Mouse (Mus musculus) adrenal gland, adult (tissue): ENCODE results near the gene Gigyf2.

Experiments used
- DNase-seq, 2 experiments: peaks; one replicate each; pipeline ENCODE4 v3.0.0; 2022 to 2023; ENCODE audit warnings: low spot score in 1 of 2; ENCODE audit not compliant: inconsistent age in 2 of 2

The Gigyf2 gene

DNA sequence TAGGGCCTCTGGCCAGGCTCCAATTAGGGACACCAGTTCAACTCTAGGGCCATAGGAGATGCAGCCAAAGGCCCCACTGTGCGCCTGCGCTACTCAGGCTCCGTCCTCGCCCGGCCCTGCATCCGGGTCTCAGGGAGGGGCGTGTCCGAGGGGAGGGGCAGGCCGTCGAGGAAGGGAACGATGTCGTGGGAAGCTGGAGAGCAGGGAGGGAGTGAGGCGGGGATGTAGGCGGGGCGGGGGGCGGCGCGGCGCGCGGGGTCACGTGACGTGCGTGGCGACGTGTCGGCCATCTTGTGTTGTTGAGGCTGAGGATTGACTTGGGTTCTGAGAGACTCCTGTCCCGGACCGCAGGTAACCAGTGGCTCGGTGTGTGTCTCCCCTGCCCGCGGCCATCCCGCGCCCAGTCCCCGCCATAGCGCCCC, at the start of gene Gigyf2:
Gigyf2 (plus strand) TSS at position 257 of the 422 bp plus-strand sequence.
- DNase-seq: peak; percentile 99 to 100

DNA sequence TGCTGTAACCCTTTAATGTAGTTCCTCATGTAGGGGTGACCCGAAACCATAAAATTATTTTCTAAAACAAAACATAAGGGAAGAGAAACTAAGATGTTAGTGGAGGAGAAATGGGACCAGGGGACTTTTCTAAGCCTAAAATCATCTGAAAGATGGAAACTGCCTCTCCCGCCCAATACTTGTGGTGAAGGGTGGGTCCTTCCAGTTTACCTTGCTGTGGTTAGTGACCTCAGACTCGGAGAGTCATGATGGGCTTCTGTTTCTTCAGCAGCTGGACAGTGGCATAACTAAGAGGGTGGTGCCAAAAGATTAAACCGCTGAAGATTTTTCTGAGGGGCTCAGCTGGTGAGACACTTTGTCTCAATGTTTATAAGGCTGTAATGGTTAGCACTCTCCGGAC, 46.5 kb upstream of the Gigyf2 start:
- no peak for DNase-seq

DNA sequence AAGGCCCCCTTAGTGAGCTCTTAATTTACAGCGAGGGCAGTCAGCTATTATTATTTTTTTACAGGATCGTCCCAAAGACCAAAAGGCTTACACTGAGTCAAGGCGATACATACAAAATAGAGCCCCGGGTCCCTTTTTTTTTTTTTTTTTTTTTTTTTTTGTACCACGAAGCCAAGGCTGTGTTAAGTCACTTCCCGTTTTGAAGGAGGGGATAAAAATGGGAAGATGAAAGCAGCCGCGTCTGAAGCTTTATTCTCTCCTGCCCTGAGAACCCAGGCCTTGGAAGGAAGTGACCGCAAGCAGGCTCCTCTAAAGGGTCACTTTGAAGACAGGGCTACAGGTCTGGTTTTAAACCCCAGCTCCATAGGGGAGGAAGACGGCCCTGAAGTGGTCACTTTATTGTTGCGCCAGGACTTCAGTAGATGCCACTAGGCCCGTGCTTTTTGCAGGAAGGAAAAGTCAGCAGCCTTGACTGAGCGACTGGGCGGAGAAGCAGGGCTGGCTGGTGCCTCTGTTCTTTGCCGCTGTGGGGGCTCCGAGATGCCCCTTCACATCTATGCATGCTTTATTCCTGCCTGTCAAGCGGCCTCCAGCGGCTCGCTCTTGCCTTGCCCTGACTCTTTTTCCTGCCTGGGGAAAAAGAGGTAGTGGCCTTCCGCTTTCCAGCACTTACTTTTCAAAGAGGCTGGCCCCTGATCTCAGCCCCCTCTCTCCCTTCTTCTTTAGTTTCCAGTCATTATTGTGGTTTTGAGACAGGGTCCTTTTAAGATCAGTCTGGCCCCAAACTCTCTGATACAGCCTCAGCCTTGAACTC, 45.0 kb upstream of the Gigyf2 start:
- DNase-seq: peak; percentile 55 to 85

DNA sequence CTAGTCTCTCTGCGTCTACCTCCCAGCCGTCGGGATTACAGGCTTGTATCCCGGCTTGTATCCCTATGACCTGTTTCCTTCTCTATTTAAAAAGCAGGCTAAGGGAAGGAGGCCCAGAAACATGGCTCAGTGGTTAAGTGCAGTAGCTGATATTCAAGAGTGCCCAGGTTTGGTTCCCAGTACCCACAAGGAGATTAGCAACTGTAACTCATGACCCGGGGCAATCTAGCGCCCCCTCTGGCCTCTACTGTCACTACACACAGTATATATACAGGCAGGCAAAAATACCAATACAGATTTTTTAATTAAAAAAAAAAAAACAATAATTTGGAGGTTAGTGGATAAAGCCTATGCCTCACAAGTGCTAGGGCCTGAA, 44.4 kb upstream of the Gigyf2 start:
- no peak for DNase-seq

DNA sequence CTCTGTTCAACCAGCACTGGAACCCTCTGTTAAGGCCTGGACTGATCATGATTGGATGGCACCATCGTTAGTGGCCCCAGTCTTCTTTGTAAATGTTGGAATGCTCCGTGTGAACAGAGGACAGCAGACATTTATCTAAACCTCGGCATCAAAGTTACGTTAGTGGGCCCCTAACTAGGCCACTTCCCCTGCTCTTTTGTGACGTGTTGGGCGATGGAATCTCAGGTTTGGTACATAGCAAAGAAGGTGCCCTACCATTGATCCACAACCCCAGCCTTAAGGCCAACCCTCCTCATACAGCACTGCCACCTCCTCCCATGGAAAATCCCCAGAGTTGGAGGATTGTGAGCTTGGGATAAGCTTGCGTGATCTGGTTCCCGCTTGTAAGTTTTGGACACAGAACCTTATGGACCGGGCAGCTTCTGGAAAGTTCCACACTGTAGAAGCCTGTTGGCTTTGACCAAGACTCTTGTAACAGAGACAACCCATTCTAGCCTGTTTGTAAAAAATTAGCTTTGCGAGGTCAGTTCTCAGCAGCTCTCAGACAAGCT, 43.3 kb upstream of the Gigyf2 start:
- peak in 1 of 2 experiments; percentile 70 for DNase-seq

DNA sequence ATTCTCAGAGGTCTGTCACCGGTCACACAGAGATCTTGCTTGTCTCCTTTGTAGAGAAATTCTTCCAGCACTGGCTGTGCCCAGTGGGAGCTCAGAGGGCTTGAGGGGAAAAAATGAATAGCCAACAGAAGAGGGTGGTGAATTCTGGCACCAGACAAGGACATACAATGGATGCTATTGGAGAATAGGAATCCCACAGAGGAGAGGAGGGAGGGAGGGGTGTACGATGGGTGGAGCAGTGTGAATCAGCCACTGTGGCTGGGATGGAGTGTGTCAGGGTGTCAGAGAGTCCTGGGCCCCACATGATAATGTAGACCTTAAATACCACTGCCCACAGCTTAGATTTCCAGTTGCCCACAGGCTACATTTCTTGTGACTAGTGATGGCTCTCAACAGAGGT, 39.7 kb upstream of the Gigyf2 start:
- peak in 1 of 2 experiments; percentile 60 for DNase-seq

DNA sequence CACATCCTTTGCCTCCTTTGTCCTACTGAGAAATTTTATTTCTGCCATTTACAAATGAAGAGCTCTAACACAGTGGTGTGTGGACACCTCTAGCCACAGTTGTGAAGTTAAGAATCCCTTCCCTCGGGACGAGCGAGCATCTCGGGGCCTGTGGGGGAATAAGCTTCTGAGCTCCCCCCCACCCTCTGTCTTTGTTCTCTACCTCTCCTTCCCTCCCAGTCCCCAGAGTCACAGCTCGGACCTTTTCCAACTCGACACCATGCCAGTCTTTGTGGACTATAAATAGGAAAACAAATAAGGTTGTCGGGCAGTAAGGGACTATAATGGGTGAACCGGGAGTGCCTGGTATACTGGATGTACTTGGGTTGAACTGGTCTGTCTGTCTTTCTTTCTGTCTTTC, 35.4 kb upstream of the Gigyf2 start:
- peak in 1 of 2 experiments; percentile 70 for DNase-seq

DNA sequence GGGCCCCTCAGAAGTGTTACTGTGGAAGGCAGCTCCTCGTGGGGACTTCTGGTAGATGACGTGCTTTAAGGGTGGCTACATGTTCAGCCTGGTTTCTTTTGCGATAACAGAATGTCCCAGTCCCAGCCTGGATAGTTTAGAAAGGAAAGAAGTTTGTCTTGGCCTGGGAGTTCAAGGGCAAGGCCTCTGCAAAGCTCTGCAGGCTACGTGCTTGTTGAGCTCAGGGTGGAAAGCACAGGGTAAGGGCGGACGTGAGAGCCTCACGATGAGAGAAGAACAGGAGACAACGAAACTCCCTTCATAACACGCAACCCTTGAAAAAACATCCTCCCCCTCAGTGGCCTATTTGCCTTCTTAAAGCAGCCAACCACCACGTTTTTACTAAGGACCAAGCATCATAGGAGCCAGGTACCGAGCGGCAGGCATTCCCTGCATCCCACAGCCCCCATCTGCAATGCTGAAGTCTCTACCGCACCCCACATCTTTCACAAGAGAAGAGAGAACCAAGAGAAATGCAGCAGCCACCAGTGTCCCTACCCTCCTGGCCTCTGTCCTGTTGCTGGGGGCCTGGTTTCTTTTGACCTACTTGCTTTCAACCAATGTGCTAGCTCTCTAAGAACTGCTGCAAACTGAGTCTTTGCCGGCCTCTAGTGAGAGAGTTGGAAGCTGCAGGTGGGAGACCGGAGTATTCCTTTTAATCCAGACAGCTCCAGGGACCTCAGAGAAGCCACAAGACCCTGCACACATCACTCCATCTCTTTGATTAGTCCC, 34.2 kb upstream of the Gigyf2 start:
- DNase-seq: peak; percentile 80 to 91

DNA sequence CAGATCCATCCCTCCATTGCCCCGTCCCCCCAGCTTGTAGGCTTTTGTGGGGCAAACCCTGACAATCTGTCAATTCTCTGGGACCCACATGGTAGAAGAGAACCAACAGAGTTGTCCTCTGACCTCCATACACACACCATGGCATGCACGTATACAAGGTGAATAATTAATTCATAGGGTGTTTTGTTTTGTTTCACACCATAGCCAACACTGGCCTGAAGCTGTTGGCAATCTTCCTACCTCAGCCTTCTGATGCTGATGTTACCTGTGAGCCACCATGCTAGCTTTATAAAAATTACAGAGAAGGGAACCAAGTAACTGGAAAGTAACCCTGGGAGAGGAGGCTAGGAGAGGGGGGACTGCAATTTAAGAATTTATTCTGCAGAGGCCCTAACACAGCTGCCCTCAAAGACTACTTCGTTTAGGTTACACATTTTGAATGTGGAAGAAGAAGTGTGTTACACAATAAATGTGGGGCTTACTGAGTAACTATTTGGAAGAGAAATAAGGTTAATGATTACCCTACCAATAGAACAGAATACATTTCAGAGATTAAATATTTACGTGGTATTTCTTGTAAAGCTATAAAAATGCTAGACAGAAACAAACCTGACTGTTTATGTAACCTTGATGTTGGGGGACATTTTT, 32.6 kb upstream of the Gigyf2 start:
- DNase-seq: no peak

DNA sequence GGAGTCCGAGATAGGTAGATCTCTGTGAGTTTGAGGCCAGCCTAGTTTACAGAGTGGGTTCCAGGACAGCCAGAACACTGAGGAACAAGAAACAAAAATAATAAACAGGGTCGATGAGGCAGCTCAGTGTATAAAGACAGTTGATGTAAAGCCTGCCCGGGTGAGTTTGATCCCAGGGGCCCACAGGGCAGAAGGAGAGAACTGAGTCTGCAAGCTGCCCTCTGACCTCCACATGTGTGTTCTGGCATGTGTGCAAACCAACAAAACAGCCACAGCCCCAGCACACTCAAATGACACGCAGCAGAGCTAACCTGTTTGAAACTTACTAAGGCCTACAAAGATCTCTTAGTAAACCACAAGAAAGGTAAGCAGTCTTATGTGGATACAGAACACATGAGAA, 31.8 kb upstream of the Gigyf2 start:
- DNase-seq: no peak

DNA sequence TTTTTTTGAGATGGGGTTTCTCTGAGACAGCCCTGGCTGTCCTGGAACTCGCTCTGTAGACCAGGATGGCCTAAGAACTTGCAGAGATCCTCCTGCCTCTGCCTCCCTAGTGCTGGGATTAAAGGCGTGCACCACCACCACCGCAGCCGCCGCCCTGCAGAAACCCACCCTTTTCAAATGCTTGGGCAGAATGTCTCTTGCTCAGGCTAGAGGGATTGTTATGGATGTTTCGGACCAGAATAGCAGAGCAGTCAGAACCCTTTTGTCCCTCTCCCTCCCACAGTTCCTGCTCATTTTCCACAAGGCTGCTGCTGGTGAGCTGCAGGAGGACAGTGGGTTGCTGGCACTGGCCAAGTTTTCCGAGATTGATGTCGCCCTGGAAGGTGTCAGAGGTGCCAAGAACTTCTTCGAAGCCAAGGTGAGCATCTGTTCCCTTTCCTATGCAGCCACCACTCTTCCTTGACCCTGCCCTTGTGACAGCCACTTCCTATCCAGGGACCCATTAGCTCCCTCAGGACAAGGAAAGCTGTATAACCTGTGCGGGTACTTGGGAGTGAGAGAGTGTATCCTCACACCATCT, 29.4 kb upstream of the Gigyf2 start:
- DNase-seq: no peak

DNA sequence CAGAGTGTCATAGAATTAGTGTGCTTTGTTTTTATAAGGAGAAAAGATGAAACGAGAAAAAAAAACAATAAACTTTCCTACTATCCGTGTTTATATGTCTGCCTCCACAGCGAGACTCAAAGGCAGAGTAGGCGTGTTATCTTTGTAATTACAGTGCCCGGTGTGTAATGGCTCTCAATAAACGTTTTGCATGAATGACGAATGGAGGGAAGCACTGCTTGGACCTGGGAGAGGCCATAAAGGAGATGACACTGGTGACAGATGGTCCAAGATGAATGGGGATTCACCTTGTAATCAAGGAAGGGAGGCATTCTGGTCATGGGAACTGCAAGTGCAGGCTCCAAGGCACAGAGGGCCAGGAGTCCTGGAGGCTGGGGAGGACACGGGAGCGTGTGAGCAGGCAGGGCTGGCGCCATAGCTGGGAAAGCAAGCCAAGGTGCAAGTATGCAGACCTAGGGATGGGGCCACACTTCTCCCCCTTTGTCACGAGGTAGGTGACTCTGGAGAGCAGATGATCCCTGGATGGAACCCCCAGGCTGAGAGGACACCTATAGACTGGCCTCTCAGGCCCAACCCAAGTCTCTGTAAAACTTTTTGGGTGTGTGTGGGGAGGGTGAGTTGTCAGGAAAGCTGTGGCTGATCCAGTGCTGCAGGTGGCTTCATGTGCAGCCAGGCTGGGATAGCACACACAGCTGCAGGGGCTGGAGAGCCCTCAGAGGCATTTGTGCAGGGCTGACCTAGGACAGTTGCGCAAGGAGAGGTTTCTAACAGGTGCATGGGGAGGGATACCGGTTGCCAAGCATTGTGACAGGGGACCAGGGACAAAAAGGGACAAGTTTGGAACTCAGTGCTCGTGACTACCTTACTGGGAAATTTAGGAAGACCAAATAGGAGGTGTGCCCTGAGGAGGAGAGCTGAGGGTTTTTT, 26.2 kb upstream of the Gigyf2 start:
- no peak for DNase-seq

DNA sequence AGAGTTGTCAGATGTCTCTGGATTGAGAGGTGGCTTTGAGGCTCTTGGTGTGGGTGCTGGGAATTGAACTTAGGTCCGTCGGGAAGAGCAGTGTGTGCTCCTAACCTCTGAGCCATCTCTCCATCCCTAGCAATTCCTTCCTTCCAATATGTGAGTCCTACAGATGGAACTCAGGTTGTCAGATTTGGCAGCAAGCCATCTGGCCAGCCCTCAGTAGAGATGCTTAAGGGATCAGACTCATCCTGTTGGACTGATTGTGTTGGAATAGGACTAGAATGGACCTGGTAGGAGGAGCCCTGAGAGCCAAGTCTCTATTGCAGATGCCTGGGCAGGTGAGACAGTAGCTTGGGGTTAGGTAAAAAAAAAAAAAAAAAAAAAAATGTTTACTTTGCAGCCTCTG, 24.8 kb upstream of the Gigyf2 start:
- DNase-seq: no peak

DNA sequence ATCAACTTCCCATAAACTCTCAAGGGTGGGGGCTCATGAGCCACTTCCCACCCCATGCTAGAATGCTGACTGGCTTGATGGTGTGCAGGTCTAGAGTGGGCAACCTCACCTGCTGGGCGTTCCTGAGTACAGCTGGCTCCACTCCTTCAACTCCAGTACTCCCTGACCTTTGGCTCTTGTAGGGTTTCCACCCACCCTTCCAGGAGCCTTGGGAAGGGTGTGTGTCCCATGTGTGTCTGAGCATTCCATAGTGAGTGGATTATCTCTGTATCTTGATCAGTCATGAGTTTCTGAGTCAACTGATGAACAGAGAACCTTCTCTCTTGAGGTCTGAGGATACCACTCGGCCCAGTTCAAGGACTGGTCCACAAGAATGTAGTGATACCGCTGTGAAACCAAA, 17.8 kb upstream of the Gigyf2 start:
- DNase-seq: no peak

DNA sequence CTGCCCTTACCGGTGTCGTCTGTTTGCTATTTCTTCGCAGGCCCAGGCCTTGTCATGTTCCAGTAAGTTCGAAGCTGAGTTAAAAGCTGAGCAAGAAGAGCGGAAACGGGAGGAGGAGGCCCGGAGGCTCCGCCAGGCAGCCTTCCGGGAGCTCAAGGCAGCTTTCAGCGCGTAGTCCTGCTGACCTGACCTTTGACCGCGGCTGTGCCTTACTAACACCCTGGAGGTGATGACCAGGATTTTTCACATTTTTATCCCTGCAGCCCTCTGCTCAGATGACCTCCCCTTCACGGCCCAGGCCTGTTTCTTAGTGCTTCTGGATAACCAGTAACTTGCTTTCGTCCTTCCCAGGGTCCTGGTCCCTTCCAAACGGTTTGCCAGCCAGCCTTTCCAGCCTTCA, 17.2 kb upstream of the Gigyf2 start:
- no peak for DNase-seq

DNA sequence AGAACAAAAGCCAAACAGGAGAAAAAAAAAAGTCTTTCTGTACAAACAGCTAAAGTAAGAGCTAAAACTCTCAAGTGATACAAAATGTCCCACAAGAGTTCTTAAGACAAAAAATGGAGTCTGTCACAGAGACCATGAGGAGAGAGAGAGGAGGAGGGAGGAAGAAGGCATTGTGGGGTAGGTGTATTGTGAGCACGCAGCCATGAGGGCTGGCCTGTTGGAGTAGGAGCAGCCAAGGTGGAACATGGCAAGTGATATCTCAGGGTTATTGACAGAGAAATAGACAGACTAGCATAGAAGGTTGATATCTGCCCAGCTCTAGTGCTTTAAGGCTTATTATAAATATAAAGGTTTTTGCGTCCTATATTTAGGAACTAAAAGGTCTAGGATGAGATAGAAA, 14.1 kb upstream of the Gigyf2 start:
- no peak for DNase-seq

DNA sequence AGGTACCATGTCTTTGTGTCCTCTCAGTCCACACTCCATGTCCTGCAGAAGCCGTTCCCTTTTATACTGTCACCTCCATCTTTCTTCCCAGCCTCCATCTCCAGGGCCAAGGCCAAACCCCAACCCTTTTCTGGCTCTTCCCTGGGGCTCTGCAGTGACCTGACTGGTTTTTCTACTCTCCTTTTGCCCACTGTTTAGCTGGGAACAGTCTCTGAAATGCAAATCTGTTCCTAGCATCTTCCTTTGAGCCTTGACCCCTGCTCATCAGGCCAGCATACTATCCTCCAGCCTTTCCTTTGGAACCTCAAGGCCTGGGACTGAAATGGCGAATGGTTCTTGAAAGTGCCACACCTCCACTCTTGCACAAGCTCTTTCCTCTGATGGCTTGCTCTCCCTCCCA, 13.7 kb upstream of the Gigyf2 start:
- no peak for DNase-seq

DNA sequence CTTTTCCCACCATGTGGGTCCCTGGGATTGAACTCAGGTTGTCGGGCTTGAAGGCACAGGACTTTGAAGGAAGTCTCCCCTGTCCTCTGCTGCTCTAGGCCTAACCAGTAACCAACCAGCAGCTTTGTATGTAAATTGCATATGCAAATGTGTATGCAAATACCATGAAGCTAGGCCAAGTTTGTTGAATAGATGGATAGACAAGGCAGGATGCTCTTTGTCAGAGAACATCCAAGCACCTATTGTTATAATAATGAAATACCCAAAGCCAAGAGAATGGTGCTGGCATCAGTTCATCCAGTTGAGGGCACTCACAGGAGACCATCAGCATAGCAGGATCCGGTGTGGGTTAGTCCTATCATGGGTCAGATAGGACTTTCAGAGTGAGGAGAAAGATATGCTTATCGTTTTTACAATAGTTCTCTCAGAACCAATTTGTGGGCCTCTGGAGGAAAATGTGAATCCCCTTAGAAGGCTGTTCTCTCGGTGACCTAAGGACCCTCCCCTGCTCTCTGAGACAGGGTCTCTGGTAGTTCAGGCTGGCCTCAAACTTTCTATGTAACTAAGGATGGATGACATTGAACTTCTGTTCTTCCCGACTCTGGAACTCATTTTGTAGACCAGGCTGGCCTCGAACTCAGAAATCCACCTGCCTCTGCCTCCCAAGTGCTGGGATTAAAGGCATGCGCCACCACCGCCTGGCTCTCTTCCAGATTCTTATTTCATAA, 12.8 kb upstream of the Gigyf2 start:
- DNase-seq: no peak

DNA sequence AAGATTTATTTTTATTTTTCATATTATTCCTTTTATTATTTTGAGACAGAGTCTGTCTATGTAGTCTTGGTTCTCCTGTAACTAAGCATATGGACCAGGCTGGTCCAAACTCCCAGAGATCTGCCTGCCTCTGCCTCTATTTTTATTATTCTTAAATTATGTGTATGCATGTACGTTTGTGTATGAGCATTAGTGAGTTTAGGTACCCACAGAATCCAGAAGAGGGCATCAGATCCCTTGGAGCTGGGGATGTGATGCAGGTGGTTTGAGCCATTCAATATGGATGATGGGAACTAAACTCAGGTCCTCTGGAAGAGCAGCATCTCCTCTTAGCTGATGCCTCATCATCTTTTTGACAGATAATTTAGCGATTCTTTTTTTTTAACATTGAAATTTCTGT, 11.4 kb upstream of the Gigyf2 start:
- DNase-seq: no peak

DNA sequence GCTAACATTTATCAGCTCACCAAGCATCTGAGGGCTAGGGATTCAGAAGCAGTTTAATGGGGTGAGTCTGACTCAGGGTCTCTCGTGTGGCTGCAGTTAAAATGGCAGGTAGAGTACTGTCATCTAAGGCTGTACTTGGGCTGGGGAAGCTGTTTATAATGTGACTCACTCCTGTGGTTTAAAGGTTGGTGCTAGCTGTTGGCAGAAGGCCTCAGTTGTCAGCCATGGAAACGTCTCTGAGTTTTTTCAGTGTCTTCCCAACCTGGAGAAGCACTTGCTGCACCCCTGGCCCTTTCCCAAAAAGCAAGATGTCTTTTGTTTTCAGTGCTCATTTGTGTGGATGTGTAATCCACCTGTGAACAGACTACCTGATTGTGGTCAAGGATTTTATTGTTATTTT, 10.9 kb upstream of the Gigyf2 start:
- DNase-seq: peak; percentile 68 to 74
